Mouse (Mus musculus) C2C12 (cell line): Measurements from ENCODE around the gene Trmt61a. TPM values are rescaled to one million over a fixed set of nuclear protein-coding genes. Genes with fewer than 3 reads are reported as not detected.
A peak's percentile ranks its signal among the peaks of the same experiment; 100 is the strongest.

ENCODE experiments used
- H3K27me3 ChIP-seq: one replicate; pipeline ENCODE4 v1.6.1; 2011; ENCODE audit not compliant: control insufficient read depth, insufficient read depth, insufficient read length
- H3K36me3 ChIP-seq: one replicate; pipeline ENCODE4 v1.6.1; 2011; ENCODE audit not compliant: control insufficient read depth, insufficient read depth
- H3K4me3 ChIP-seq: one replicate; pipeline ENCODE4 v1.5.1; 2011; ENCODE audit warnings: mild to moderate bottlenecking, control low read depth; ENCODE audit not compliant: poor library complexity, insufficient read depth, severe bottlenecking
- H3K79me2 ChIP-seq: one replicate; pipeline ENCODE4 v1.6.1; 2011; ENCODE audit not compliant: control insufficient read depth, insufficient read depth
- H3K79me3 ChIP-seq: one replicate; pipeline ENCODE4 v1.6.1; 2011; ENCODE audit warnings: low read depth, control low read depth
- H3ac ChIP-seq: one replicate; pipeline ENCODE3; 2011; ENCODE audit warnings: low read depth; ENCODE audit not compliant: control insufficient read depth, insufficient read length
- CEBPB ChIP-seq: IDR thresholded peaks from one replicate; pipeline ENCODE4 v1.6.1; 2011; ENCODE audit warnings: low read depth, mild to moderate bottlenecking, control low read depth, moderate library complexity
- CTCF ChIP-seq: IDR thresholded peaks from one replicate; pipeline ENCODE4 v1.5.1; 2011; ENCODE audit not compliant: control insufficient read depth, insufficient read depth, insufficient read length
- FOSL1 ChIP-seq: IDR thresholded peaks from one replicate; pipeline ENCODE4 v1.8.0; 2011; ENCODE audit warnings: mild to moderate bottlenecking, low read length; ENCODE audit not compliant: poor library complexity, insufficient read depth, severe bottlenecking
- MAX ChIP-seq: IDR thresholded peaks from one replicate; pipeline ENCODE4 v1.6.1; 2011; ENCODE audit warnings: mild to moderate bottlenecking, control low read depth
- MYOD1 ChIP-seq: IDR thresholded peaks from one replicate; pipeline ENCODE4 v1.6.1; 2011; ENCODE audit warnings: low read depth; ENCODE audit not compliant: control insufficient read depth, insufficient read length
- MYOG ChIP-seq: IDR thresholded peaks from one replicate; pipeline ENCODE4 v1.6.1; 2011; ENCODE audit not compliant: control insufficient read depth, insufficient read length; ENCODE audit errors: extremely low read depth
- USF1 ChIP-seq: IDR thresholded peaks from one replicate; pipeline ENCODE4 v1.6.1; 2011; ENCODE audit warnings: low read depth, mild to moderate bottlenecking, control low read depth, moderate library complexity
- long read RNA-seq, 2 experiments: library from polyadenylated mRNA; unstranded; transcript quantifications; one replicate each; pipeline ENCODE4 v2.0.0; 2019 to 2020
- polyA plus RNA-seq: library from polyadenylated mRNA; unstranded; fragments of >200 nt; fragmentation: generic; extraction: Trizol; gene quantifications from one replicate; pipeline ENCODE4 v1.2.1, GENCODE M21; 2012; ENCODE audit warnings: missing spikeins

Gene Trmt61a
- 32.1 TPM for polyA plus RNA-seq
- long read RNA-seq, experiment 1, partial matches to known transcripts, result 0 of 8 reads
- long read RNA-seq, experiment 1, other reads (novel, unspliced or antisense), result 4 of 8 reads
- long read RNA-seq, experiment 2, transcript Trmt61a-201 (3 exons, 2,433 nt), result major isoform, 136 of 258 reads
- long read RNA-seq, experiment 2, transcript Trmt61a-202 (4 exons, 2,131 nt), result minor isoform, 61 of 258 reads
- long read RNA-seq, experiment 2, partial matches to known transcripts, result 3 of 258 reads
- long read RNA-seq, experiment 2, other reads (novel, unspliced or antisense), result 56 of 258 reads

DNA sequence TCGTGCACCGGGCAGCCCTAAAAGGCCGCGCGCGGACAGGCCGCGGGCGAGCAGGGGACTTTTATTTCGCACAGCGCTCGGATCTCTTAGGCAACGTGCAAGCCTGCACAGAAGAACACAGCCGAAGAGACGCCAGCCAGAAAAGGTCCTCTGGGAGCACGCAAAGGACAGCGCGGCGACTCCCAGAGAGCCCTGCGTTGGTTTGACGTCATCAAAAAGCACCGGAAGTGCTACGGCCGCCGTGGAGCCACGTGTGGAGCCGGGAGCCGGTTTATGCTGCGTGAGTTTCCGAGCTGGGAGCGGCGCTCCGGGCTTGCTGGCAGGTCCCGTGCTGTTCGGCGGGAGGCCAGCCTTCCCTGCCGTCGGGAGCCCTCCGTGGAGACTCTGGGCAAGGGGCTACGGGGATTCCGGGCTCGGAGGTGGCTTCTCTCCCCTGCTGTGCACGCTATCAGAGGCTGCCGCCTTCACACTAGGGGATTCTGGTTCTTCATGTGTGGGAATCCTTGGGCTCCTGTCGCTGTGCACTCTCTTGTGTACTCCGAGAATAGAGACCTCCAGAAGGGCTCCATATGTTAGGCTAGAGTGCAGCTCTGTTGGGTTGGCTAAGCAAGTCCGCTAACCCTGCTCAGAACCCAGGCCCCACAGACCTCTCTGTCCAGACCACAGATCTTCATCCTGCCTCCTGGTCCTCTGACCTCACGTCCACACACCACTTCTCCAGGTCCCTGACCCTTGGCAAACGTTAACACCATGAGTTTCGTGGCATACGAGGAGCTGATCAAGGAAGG lies at the start of gene Trmt61a:
Gene Trmt61a (plus strand): TSS at position 224 of the 788 bp plus-strand sequence.
- Histone ChIP-seq H3K79me2 (peaks cover 19% of the 10 kb centered on the region), H3K4me3 (peak within 1 kb of the TSS; percentile 97), H3K36me3 (peaks cover 22% of the 10 kb centered on the region), H3ac (peak within 1 kb of the TSS; percentile 98), H3K79me3 (peaks cover 16% of the 10 kb centered on the region), H3K27me3 (no peaks in the 10 kb centered on the region)
- TF ChIP-seq FOSL1 (no peak), MAX (peak; percentile 96), USF1 (no peak)

DNA sequence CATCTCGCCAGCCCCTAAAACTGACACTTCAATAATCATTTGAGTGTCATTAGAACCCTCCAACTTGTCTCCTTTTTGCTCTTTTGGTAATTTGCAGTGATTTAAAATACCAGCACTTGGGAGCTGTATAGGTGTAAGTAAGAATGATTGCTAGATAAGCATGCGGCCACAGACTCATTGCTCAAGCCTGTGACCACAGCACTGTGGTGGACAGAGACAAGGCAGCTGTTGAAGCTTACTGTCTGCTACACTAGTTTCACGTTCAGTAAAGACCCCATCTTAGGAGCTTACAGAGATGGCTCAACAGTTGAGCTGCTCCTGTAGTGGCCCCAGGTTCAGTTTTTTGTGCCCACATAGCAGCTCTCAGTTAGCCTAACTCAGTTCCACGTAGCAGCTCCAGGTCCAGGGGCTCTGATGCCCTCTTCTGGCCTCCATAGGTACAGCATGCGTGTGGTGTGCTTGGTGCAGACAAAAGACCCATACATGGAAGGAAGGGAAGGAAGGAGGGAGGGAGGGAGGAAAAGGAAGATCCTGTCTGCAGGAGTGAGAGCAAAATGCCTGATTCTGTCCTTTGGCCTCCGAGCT lies 29.8 kb upstream of the Trmt61a start:
- Histone ChIP-seq H3K79me3 (no peaks in the 10 kb centered on the region), H3K27me3 (no peaks in the 10 kb centered on the region), H3K36me3 (peaks cover 60% of the 10 kb centered on the region), H3ac (no peak overlapping the region), H3K79me2 (no peaks in the 10 kb centered on the region), H3K4me3 (no peak overlapping the region)
- no peak for TF ChIP-seq FOSL1
- TF ChIP-seq MYOG, result no peak
- TF ChIP-seq USF1, result no peak
- TF ChIP-seq MAX, result no peak
- no peak for TF ChIP-seq CTCF

DNA sequence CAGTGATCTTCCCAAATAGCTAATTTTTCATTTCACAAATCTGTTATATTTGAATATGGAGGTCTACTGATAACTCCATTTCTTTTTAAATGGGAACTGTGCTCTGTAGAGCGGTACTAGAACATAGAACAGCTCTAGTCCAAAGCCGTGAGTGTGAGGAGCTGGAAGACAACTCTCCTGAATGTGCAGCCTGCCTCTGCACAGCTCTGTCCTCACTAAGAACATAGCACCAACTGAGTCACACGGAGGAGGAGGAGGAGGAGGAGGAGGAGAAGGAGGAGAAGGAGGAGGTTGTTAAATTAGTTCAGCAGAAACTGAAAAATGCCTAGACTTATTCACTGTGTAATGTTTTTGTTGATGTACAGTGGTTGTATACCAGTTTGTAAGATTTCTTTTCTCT lies 25.0 kb upstream of the Trmt61a start:
- peaks cover 67% of the 10 kb centered on the region for H3K36me3 ChIP-seq

DNA sequence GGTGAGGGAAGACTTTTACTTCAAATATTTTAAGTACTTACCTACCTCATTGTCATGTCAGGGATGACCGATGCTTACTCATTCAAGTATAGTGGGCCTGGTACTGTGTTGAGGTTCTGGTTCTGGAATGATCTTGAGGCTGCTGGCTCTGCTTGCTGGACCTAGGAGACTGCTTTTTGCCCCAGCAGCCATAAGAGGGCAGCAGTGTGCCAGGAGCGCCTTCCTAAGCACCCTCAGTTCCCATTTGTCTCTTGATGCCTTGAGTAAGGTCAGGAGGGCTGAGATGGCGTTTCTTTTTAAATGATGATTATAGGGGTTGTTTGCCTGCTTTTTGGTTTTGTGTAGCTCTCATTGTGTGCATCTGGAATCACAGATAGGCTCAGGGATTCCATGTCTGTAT lies 24.5 kb upstream of the Trmt61a start:
- peak; percentile 78 for TF ChIP-seq CTCF
- no peak for TF ChIP-seq MAX
- H3K79me2 ChIP-seq, result peaks cover 6% of the 10 kb centered on the region
- peaks cover 62% of the 10 kb centered on the region for H3K36me3 ChIP-seq
- H3K27me3 ChIP-seq, result no peaks in the 10 kb centered on the region
- no peak overlapping the region for H3K4me3 ChIP-seq
- H3ac ChIP-seq, result no peak overlapping the region
- H3K79me3 ChIP-seq, result no peaks in the 10 kb centered on the region

More for the DNA sequence above, 25.0 kb upstream of the Trmt61a start:
- H3K4me3 ChIP-seq, result no peak overlapping the region
- TF ChIP-seq MAX (no peak), FOSL1 (no peak), CEBPB (no peak), MYOD1 (no peak), MYOG (no peak), CTCF (no peak), USF1 (no peak)
- no peak overlapping the region for H3ac ChIP-seq
- no peaks in the 10 kb centered on the region for H3K27me3 ChIP-seq
- H3K79me3 ChIP-seq, result no peaks in the 10 kb centered on the region
- H3K79me2 ChIP-seq, result peaks cover 6% of the 10 kb centered on the region

DNA sequence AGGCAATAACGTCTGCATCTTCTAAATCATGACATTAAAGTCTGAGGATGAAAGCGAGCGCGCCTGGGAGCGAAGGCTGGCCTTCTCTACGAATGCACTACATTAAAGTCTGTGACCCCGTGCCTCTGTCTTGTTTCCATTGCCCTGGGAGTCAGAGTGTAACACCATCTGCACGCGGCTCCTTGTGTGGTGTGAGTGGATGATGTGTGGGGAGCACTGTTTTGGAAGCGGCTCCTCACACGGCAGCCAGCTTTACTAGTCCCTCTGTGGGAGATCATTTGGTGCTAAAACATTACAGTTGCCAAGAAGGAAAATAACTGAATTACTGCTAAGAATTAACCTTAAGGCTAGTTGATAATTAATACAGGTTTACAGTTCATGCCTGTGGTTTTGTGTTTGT lies 22.2 kb upstream of the Trmt61a start:
- H3K36me3 ChIP-seq, result peaks cover 46% of the 10 kb centered on the region

DNA sequence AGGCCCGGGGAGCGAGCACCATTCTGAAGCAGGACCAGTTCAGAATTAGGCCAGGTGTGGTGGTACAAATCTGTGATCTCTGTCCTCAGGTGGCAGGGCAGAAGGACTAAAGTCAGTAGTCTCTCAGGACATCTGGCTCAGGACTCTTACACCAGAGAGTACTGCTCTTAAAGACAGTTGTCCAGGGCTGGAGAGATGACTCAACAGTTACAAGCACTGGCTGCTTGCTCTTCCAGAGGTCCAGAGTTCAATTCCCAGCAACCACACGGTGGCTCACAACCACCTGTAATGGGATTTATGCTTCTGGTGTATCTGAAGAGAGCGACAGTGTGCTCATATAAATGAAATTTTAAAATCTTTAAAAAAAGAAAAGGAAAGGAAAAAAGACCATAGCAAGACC lies 18.6 kb upstream of the Trmt61a start:
- Histone ChIP-seq H3K79me2 (no peaks in the 10 kb centered on the region), H3K79me3 (no peaks in the 10 kb centered on the region), H3K4me3 (no peak overlapping the region), H3ac (no peak overlapping the region), H3K27me3 (no peaks in the 10 kb centered on the region), H3K36me3 (peaks cover 31% of the 10 kb centered on the region)
- TF ChIP-seq MYOG (no peak), USF1 (no peak), CEBPB (no peak), CTCF (no peak), MAX (no peak), FOSL1 (no peak), MYOD1 (no peak)

More for the DNA sequence above, 22.2 kb upstream of the Trmt61a start:
- no peak for TF ChIP-seq MYOD1
- no peak for TF ChIP-seq FOSL1
- no peak for TF ChIP-seq CEBPB
- TF ChIP-seq MAX, result no peak
- no peak for TF ChIP-seq CTCF
- TF ChIP-seq MYOG, result no peak
- TF ChIP-seq USF1, result no peak
- H3K79me2 ChIP-seq, result peaks cover 6% of the 10 kb centered on the region
- no peaks in the 10 kb centered on the region for H3K27me3 ChIP-seq
- H3ac ChIP-seq, result no peak overlapping the region
- H3K79me3 ChIP-seq, result no peaks in the 10 kb centered on the region
- no peak overlapping the region for H3K4me3 ChIP-seq
